Mouse (Mus musculus) liver, adult 2 months (tissue): Measurements from ENCODE around the gene Dpep1.
A peak's percentile ranks its signal among the peaks of the same experiment; 100 is the strongest.

Experiments used
- CTCF ChIP-seq: fragments of 200-500 bp; IDR thresholded peaks from 2 replicates; pipeline ENCODE4 v1.5.1; 2011; ENCODE audit warnings: low read depth, low read length, control low read depth
- POLR2A ChIP-seq: fragments of 200-500 bp; IDR thresholded peaks from 2 replicates; pipeline ENCODE4 v1.6.1; 2011; ENCODE audit warnings: low read length, control low read depth; ENCODE audit not compliant: insufficient read depth; ENCODE audit errors: extremely low read depth

GRCm38 (mm10) chr8:123231742-123232141 lies 45.7 kb downstream of the Dpep1 start:
- TF ChIP-seq POLR2A (no peak), CTCF (peak; percentile 28)
